Mouse (Mus musculus): ENCODE measurements around the gene Tspan13.
A peak's percentile ranks its signal among the peaks of the same experiment; 100 is the strongest.

Tspan13 gene

DNA sequence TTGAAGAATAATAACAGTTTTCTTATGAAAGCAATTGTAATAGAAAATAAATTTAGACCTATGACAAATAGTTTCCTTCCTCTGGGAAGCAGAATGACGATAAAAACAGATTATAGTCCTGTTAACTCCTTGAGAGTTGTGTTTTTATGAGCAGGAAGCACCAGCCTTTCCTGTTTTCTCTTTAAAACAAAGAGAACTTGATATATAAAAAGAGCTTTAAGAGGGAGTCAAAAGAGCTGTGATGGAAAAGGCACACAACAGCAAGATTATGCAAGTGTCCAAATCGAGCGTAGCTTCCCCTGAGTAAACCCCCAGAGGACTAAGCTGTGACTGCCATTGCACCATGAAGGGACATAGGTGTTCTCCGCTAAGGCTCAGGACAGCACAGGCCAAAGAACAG, 9.9 kb downstream of the Tspan13 start:
- no peak for DNase-seq (ENCODE audit: extremely low read depth, low read depth)

DNA sequence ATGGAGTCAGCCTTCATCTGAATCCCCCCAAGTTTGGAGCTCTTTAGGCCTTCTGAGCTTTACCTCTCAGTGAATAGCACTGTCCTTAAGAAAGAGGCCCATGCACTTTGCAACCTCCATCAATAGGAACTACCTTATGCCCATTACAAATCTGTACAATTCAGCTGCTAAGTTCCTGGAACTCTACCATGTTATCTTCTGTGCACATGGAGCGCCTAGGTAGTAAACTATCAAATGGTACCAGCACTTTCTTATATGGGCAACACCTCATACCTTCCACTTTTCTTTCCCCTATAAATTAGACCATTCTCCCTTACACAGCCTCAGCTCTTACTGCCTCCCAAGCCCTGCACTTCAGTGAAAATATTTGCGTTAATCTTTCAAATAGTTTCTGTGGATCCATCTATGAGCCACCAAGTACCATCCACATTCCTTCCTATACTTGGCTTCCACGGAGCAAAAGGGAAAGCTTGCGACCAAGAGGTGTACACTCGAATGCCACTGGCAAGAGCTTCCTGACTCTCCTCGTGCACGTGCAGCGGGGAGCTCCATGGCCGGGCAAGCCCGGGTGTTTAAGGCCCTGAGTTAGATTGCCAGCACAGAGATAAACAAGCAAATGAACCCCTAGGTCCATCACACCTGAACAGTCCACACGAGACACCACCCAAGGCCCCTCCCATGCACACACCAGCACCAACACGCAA, 11.5 kb downstream of the Tspan13 start:
- DNase-seq (ENCODE audit: extremely low read depth, low read depth) = no peak

DNA sequence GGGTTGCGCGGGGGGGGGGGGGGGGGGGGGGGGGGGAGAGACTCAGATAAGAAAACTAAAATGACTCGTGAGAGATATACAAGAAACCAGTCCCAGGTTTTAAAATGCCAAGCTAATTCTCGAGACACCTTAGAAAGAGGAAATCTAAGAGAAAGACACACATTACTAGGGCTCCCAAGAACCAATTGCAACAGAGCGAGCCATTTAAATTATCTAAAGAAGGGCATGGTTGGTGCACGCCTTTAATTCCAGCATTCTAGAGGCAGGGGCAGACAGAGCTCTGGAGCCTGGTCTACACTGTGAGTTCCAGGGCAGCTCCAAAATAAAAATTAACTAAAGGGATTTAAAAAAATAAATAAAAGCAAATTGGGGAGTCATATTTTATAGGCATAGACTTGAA, 12.6 kb downstream of the Tspan13 start:
- peak; percentile 9 for DNase-seq (ENCODE audit: extremely low read depth, low read depth)

DNA sequence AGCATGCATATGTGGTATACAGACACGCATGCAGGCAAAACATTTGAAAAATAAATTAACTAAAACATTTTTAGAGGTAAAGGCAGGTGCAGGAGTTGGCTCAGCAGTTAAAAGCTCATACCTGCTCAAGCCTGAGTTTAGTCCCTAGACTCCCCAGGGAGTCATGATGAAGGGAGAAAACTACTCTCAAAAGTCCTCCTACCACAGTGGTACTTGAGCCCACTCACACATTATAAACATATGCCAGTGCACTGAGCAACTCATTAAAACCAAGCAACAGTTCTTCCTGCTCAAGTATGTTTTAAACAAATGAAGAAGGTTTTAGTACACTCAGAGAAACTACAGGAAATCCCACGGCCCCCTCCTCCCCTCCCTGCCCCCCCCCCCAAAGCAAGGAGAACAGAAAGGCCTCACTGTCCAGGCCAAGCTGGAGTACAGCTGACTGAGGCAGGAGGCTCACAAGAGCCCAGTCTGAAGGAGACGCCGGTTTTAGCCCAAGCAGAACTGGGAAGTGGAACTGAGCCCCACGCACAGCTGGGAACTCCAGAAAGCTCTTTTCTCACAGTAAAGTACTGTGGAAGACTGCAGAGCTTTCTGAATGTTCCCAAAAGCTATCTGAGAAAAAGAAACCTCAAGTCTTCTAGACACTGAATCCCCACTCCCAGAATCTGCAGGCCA, 13.2 kb downstream of the Tspan13 start:
- DNase-seq (ENCODE audit: extremely low read depth, low read depth) = no peak

DNA sequence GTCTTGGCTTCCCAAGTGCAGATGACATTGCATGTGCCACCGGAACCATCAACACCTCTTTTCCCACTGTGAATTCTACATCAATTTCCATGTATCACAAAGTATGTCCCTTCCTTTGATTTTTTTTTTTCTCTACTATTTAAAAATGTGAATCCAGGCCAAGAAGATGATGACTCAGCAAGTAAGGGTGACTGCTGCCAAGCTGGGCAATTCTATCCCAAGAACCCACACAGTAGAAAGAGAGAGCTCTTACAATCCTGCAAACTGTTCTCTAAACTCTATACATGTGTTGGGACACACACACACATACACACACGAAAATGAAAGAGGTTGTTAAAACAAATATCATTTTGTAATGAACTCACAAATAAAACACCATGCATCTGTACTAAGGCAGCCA, 15.1 kb downstream of the Tspan13 start:
- no peak for DNase-seq (ENCODE audit: extremely low read depth, low read depth)

DNA sequence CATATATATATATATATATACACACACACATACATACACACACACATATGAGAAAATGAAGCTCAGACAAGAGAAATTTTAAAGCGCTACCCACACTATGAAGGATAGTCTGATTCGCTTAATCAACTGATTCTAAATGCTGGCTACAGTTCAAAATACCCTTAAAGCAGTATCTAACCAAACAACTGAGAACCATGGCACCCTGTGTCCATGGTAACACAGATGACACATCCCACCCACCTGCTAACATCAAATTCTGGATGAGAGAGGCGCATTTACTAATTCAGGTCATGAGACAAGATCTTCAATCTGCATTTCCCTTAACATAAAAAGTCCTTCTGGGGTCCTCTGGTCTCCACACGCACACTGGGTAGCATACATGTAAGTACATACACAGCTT, 16.2 kb downstream of the Tspan13 start:
- no peak for DNase-seq (ENCODE audit: extremely low read depth, low read depth)

DNA sequence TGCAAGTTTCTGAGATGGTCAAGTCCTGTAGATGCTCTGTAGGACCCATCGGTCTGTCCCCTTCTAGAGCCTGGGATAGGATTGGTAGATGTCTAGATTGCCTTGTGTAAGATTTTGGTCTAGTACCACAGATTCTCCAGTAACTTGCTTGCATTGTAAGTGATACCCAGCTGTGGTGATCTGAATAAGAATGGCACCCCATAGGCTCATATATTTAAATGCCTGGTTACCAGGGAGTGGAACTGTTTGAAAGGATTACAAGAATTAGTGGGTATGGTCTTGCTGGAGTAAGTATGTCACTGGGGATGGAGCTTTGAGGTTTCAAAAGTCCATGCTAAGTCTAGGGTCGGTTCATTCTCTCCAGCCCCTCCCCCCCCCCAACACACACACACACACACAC, 21.6 kb downstream of the Tspan13 start:
- no peak for DNase-seq (ENCODE audit: extremely low read depth, low read depth)

DNA sequence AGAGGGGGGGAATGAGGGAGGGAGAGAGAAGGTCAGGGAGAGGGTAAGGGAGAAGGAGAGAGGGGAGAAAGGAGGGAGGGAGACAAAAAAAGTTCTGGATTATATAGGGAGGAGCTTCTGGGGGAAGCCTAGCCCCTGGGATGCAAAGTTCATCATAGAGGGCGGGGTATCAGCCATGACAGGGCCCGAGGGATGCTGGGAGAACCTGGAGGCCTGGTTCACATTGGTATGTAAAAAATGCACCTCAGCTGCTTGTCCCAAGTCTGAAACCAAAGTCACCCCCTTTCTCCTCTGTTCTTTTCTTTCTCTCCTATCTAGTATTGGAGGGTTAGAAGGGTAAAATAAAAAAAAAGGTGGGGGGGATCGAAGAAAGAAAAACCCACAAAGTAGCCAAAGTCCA, 22.2 kb downstream of the Tspan13 start:
- DNase-seq (ENCODE audit: extremely low read depth, low read depth) = no peak

DNA sequence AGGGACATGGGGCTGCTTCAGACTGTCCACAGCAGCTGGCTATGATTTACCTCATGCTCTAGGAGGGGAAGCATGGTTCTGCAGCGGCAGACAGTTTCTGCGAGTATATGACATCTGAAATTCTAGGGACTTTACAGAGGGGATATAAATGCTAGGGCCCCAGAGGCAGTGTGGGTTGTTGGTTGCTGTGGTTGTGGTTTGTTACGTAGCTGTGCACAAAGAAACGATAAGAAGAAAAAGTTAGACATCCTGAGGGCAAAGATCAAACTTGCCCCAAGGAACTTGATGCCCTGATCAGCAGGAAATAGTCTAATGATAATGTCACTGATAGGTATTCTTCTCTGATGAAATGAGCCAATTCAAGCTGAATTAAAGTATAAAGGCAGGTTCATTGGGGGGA, 22.7 kb downstream of the Tspan13 start:
- no peak for DNase-seq (ENCODE audit: extremely low read depth, low read depth)

DNA sequence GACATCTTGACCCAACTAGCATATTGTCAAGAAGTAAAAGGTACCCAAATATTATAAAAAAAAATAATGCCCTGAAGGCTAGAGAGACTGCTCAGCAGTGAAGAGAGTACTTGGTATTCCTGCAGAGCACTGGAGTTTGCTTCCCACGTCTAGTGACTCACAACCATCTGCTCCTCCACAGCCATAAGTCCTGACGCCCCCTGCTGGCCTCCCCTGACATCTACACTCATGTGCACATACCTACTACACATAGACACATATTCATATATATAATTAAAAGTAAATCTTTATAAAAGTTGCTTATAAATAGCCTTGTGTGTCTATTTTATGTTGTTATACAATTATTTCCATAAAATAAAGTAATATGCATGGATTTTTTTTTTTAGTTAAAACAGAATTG, 24.5 kb downstream of the Tspan13 start:
- no peak for DNase-seq (ENCODE audit: extremely low read depth, low read depth)

DNA sequence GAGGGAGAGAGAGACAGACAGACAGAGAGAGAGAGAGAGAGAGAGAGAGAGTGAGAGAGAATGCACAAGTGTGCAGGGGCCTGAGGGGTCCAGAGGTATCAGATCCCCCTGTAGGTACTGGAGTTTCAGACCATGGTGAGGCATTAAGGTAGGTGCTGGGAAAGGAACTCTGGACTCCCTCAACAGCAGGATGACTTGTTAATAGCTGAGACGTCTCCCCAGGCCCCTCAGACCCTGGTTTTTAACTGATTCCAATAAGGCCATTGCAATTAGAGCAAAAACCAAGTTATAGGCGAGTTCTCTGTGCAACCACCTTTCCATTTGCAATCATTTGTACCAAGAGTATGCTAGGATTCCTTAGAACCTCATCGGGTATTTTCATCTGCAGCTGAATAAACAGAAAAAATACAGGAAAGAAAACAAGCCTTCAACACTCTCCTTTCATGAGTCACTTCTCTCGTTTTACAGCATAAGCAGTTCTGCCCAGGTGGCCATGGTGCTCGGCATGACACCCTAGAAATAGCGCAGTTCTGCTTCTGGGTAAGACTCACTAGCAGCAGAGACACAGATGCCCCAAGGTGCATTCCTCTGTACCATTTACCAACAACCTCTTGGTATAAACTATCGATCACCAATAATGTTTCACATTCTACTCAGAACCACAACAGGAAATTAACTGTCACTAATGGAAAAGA, 28.9 kb downstream of the Tspan13 start:
- DNase-seq (ENCODE audit: extremely low read depth, low read depth) = no peak

DNA sequence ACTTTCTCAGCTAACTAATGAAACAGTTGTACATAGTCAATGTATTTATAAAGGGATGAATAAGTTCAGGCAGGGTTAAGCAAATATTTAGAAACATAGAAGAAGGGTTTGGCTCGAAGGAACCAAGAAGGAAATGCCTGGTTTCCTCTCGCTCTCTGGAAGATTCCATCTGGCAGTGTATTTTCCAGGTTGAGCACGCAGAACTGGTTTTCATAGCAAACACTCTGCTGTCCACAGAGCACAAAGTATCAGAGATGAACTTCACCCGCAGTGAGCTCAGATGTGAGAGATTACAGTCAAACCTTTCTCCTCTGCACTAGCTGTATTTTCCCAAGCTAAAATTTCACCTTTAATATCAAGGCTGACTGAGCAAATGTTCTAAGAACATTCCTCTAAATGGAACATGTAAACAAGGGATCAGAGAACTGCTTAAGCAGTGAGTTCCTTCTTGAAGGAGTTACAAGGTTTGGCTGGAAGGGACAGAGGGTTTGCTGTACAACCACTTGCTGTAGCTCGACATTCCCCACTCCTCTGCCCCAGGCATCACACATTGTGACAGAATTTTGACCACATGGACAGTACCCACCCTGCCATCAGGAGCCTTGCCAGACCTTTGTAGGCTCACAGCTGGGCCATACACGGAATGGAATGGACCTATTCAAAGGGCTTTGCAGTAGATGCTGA, 33.8 kb downstream of the Tspan13 start:
- DNase-seq (ENCODE audit: extremely low read depth, low read depth) = no peak

DNA sequence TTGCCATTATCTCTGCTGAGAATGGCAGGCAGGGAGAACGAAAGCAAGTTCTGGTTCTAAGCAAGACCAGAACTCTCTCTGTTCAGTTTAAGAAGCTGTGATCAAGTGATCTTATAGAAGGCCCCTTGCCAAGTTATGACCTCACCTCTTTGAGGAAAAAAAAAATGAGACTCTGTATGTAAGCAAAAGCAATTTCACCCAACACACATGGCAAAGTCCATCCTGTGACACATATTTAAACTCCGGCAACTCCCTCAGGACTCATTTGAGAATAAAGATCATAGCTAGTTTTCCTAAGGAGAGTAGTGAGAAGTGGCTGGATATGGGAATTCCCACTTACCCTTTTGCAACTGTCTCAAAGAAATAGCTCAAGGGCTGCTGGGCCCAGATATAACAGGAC, 34.7 kb downstream of the Tspan13 start:
- DNase-seq (ENCODE audit: extremely low read depth, low read depth) = no peak

DNA sequence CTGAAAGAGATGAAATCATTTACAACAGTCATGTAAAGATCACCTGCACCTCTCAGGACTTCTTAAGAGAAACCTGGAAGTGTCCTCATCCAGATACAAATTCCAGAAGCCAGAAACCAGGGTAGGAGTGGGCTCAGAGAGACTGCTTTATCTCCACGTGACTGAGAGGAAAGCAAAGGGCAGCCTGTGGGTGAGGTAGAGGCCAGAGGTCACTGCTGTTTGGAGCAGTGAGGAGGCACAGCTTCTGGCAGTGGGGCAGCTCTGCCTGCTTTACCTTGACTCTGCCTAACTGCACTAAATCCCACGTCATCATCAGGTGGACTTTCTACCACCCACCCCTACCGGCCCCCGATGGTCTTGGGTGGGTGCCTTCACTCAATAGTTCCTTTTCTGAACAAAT, 37.6 kb downstream of the Tspan13 start:
- no peak for DNase-seq (ENCODE audit: extremely low read depth, low read depth)

DNA sequence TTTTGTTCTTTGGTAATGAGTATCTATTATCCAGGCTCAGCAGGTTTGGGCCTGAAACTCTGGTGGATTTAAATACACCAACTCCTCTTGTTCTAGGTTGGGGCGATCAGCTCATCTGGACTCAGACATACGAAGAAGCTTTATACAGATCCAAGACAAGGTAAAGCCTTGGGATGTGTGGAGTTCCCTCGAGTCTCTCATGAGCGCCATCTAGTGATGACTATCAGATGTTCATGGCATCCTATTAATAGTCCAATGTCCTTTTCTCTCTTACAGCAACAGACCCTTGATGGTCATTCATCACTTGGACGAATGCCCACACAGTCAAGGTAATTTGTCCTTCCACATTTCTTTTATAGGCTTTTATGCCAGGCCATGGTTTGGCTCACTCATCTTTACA, 46.5 kb downstream of the Tspan13 start:
- no peak for DNase-seq (ENCODE audit: extremely low read depth, low read depth)

DNA sequence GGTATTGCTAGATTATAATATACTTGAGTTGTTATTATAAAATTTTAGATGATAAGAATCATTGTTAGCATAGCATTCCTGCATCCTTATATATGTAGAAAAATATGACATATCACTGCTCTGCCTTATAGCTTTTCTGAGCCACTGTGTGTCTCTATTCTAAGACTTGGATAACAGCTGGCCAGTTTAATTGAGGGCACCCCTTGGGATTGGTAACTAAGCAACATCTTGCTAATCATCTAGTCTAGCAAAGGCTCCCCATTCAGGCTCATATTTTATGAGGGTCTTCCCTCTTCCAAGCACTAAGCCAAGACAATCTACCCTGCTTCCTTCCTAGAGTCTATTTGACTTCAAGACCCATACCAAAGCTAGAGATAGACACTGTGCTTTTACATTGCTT, 48.2 kb downstream of the Tspan13 start:
- no peak for DNase-seq (ENCODE audit: extremely low read depth, low read depth)

DNA sequence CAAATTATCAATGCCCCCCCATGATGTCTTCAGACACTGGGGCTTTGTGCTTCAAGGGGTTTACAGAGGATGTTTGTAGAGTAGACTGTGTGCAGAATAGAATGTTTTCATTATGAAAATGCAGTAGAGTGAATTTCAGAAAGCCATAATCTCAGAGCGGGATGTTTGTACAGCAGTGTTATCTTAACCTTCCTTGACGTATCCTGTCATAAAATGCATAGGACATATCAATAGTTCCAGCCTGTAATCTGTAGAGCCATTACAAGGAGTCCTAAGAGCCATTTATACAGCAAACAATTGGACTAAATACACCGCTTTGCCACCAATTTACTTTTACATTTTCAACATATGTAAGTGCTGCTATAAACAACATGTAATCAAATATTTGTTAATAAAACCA, 48.7 kb downstream of the Tspan13 start:
- no peak for DNase-seq (ENCODE audit: extremely low read depth, low read depth)

DNA sequence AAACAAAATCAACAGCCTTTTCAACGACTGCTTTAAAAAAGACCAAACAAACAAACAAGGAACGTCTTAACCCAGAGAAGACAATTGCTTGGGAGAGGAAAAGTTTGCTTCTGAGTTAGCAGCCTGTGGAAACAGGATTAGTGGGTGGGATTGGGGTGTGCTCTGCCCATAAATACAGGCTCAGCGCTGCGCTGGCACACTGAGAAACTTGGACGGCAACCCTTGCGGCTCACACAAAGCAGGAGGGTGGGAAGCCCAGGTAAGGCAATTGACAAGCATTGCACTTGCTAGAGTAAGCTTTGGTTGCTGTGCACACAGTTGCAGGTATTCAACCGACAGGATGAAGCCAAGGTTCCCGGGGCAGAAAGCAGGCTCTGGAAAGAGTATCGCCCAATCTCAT, 49.6 kb downstream of the Tspan13 start, which contains the start of gene Agr2:
Agr2 (plus strand) TSS at position 197 of the 400 bp plus-strand sequence.
- no peak for DNase-seq (ENCODE audit: extremely low read depth, low read depth)

DNA sequence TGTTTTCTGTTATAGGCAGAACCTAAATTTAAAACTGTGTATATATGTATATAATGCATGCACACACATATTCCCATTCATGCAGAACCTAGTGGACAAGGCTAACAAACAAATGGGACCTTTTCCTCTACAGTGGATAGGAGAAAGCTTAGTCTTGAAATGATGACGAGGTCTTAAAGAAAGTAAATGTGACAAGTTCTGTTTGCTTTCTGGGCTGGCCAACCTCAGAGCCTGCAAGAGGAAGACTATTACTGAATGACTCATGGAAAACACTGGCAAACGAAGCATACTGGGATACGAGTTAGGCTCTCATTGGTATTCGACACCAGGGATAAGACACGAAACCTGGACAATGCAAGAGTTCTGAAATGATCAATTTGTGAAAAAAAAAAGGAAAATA, 57.6 kb downstream of the Tspan13 start:
- DNase-seq (ENCODE audit: extremely low read depth, low read depth) = no peak

DNA sequence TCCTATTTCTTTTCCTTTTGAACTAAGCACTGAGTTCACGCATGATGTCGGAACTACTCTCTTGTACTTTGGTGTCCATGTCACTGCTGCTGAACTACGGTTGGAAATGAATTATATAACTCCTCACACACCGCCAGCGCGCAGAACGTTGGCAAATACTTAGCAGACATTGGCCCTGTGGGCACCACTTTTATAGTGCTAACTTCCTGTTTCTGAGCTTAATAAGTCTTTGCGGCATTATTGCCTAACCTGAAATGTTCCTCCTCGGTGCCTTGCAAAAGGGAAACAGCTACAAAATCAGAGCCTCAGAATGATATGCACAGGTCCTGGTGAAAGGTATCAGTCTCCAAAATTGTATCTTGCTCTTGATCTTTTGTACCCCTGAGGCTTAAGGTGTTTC, 58.8 kb downstream of the Tspan13 start:
- no peak for DNase-seq (ENCODE audit: extremely low read depth, low read depth)

DNA sequence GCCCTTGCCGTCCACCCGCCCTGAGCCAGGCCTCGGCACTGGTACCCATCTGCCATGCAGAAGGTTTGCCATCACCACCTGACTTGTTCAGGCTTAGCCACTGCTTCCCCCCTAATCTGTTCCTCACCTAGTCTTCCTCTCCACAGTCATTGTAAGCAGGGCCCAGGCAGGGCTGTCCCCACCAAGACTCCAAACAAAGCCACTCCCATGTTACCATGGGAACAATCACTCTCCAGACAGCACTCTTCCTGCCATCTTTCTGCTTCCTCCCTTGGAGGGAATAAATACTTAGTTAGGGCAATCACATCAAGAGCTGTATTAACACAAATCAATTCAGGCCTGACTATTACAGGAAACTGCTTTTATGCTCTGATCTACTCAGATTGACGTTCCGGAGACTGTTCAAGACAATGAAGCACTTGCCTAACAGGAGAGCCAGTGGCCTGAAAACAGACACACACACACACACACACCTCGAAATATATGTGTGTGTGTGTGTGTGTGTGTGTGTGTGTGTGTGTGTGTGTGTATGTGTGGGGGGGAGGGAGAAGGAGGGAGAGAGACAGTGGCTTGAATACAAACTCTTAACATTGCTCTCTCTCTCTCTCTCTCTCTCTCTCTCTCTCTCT, 60.5 kb downstream of the Tspan13 start:
- DNase-seq (ENCODE audit: extremely low read depth, low read depth) = peak; percentile 92

DNA sequence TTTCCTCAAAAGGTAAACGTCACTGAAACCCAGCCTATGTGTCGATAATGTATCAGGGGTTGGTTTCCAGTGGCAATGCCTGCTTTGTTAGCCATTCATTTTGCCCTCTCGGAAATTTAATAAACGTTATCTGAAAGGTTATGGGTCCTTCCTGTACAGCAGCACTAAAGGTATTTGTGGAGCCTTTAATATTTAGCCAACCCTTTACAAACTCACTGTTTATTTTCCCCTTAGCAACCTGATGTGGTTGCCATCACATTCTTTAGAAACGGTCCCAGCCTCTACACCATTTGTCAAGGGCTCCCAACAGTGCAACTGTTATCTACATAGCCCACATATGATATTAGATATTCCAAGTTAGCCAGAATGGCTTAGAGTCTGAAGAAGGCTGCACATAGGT, 62.7 kb downstream of the Tspan13 start:
- no peak for DNase-seq (ENCODE audit: extremely low read depth, low read depth)
